In genomic region chr13:43549078-43549698, GRCm38 (mm10) we compare ENCODE assay signal across 15 mouse cellular contexts. TPM values are rescaled to one million over a fixed set of nuclear protein-coding genes. Genes with fewer than 3 reads are reported as not detected.
DNase-seq lines count a peak whose midpoint lies in the region; ATAC-seq and TF ChIP-seq lines count a peak whose summit lies in the region.
"Had no signal": no experiment of that assay in that cellular context is flagged by ENCODE, and none has a peak within 500 bp of the region (broad histone marks: within the 10 kb centered on the region; RNA-seq: fewer than 3 reads in every experiment).

No protein-coding gene starts in this region.

- H3K27ac ChIP-seq in heart, embryonic 10.5 days = no peak overlapping the region
- peak overlapping the region; percentile 70 for H3K27ac ChIP-seq in spleen, adult 2 months (ENCODE audit: insufficient read depth, low read length)
- peak overlapping the region; percentile 63 for H3K27ac ChIP-seq in macrophage
- no peak overlapping the region for H3K27ac ChIP-seq in hindbrain, embryonic 12.5 days
- H3K27ac ChIP-seq in hindbrain, postnatal 0 days = no peak overlapping the region
- H3K27ac ChIP-seq: hindbrain, embryonic 15.5 days; limb, embryonic 13.5 days; midbrain, embryonic 10.5 days; stomach, postnatal 0 days had no signal

- TF ChIP-seq CTCF in spleen, adult 2 months (IDR thresholded peaks at IDR 0.05; ENCODE audit: extremely low read depth, insufficient read depth, insufficient read length, insufficient replicate concordance) = no peak
- no peak for TF ChIP-seq CTCF in hindbrain, postnatal 0 days (IDR thresholded peaks at IDR 0.05; ENCODE audit: low read depth)

- no peak for TF ChIP-seq POLR2A in spleen, adult 2 months (IDR thresholded peaks at IDR 0.05; ENCODE audit: low read depth, low read length)

- no peak overlapping the region for H3K4me2 ChIP-seq in hindbrain, embryonic 12.5 days (replicated peaks)
- no peak overlapping the region for H3K4me2 ChIP-seq in hindbrain, postnatal 0 days (ENCODE audit: low read depth, low read length)
- H3K4me2 ChIP-seq: hindbrain, embryonic 15.5 days; limb, embryonic 13.5 days had no signal

- peaks cover 19% of the 10 kb centered on the region; the same call in 1 of the 2 replicates for H3K79me2 ChIP-seq in macrophage (ENCODE audit: inconsistent target)

- H3K27me3 ChIP-seq in heart, embryonic 10.5 days (ENCODE audit: insufficient read depth, poor library complexity, severe bottlenecking) = no peaks in the 10 kb centered on the region
- H3K27me3 ChIP-seq in spleen, adult 2 months (ENCODE audit: control insufficient read depth, insufficient read depth, low read length) = no peaks in the 10 kb centered on the region
- no peaks in the 10 kb centered on the region for H3K27me3 ChIP-seq in hindbrain, embryonic 12.5 days
- no peaks in the 10 kb centered on the region for H3K27me3 ChIP-seq in hindbrain, postnatal 0 days (ENCODE audit: insufficient read depth, low read length)
- H3K27me3 ChIP-seq: hindbrain, embryonic 15.5 days; limb, embryonic 13.5 days had no signal

- peak; percentile 70 for DNase-seq in heart, adult 11 months
- DNase-seq in heart, embryonic 10.5 days (ENCODE audit: low spot score) = no peak
- no peak for DNase-seq in spleen, adult 2 months (ENCODE audit: low read depth in 1 of 2, low spot score in 2 of 2)
- DNase-seq in spleen, adult 12 weeks (ENCODE audit: low spot score) = no peak
- DNase-seq in right cerebral cortex, postnatal 25 days = no peak
- no peak for DNase-seq in hindbrain, postnatal 0 days (ENCODE audit: low spot score)
- DNase-seq: cerebellum, adult 8-10 months; gastrocnemius, postnatal 36 days; lung, adult 18-20 months had no signal

- H3K9me3 ChIP-seq in heart, embryonic 10.5 days = no peaks in the 10 kb centered on the region
- H3K9me3 ChIP-seq in hindbrain, embryonic 12.5 days (replicated peaks) = no peaks in the 10 kb centered on the region
- H3K9me3 ChIP-seq in hindbrain, postnatal 0 days (ENCODE audit: low read length) = no peaks in the 10 kb centered on the region
- H3K9me3 ChIP-seq: hindbrain, embryonic 15.5 days; limb, embryonic 13.5 days; midbrain, embryonic 10.5 days had no signal

- H3K4me3 ChIP-seq in heart, embryonic 10.5 days = no peak overlapping the region
- H3K4me3 ChIP-seq in spleen, adult 2 months (ENCODE audit: extremely low read depth, insufficient read depth, insufficient read length) = peak overlapping the region; percentile 26; the same call in 1 of the 2 replicates
- H3K4me3 ChIP-seq in macrophage (ENCODE audit: inconsistent target) = no peak overlapping the region
- H3K4me3 ChIP-seq in hindbrain, embryonic 12.5 days = no peak overlapping the region
- no peak overlapping the region for H3K4me3 ChIP-seq in hindbrain, postnatal 0 days (ENCODE audit: low read length)
- H3K4me3 ChIP-seq: hindbrain, embryonic 15.5 days; limb, embryonic 13.5 days; midbrain, embryonic 10.5 days had no signal

- 84% methylated on average over 11 of the region's 11 CpGs for WGBS in heart, embryonic 10.5 days
- WGBS in spleen, adult 2 months = 32% methylated on average over 11 of the region's 11 CpGs
- 25% methylated on average over 10 of the region's 11 CpGs for WGBS in macrophage (ENCODE audit: missing documents)
- 87% methylated on average over 11 of the region's 11 CpGs for WGBS in hindbrain, embryonic 12.5 days
- WGBS in hindbrain, postnatal 0 days = 90% methylated on average over 11 of the region's 11 CpGs

- no peak for ATAC-seq in hindbrain, embryonic 12.5 days (ENCODE audit: low FRiP score)
- no peak for ATAC-seq in hindbrain, postnatal 0 days

- peaks cover 75% of the 10 kb centered on the region for H3K36me3 ChIP-seq in heart, embryonic 10.5 days
- peaks cover 17% of the 10 kb centered on the region for H3K36me3 ChIP-seq in spleen, adult 2 months (ENCODE audit: control insufficient read depth, insufficient read depth, low read length)
- peaks cover 39% of the 10 kb centered on the region for H3K36me3 ChIP-seq in macrophage (ENCODE audit: inconsistent target)
- H3K36me3 ChIP-seq in hindbrain, embryonic 12.5 days = peaks cover 42% of the 10 kb centered on the region
- peaks cover 18% of the 10 kb centered on the region; the same call in 1 of the 2 replicates for H3K36me3 ChIP-seq in hindbrain, postnatal 0 days (ENCODE audit: insufficient read depth, low read length)

- H3K4me1 ChIP-seq in heart, embryonic 10.5 days = no peaks in the 10 kb centered on the region
- H3K4me1 ChIP-seq in spleen, adult 2 months (ENCODE audit: control insufficient read depth, insufficient read depth, insufficient read length) = peaks cover 10% of the 10 kb centered on the region; the same call in 1 of the 2 replicates
- H3K4me1 ChIP-seq in hindbrain, embryonic 12.5 days = no peaks in the 10 kb centered on the region
- no peaks in the 10 kb centered on the region for H3K4me1 ChIP-seq in hindbrain, postnatal 0 days (ENCODE audit: insufficient read depth, low read length)
- H3K4me1 ChIP-seq: hindbrain, embryonic 15.5 days; limb, embryonic 13.5 days; midbrain, embryonic 10.5 days had no signal

- H3K9ac ChIP-seq in hindbrain, embryonic 12.5 days = no peak overlapping the region
- no peak overlapping the region for H3K9ac ChIP-seq in hindbrain, postnatal 0 days (replicated peaks; ENCODE audit: low read length)
- H3K9ac ChIP-seq: hindbrain, embryonic 15.5 days; limb, embryonic 13.5 days had no signal

RNA-seq across cellular contexts. Expression of gene Mcur1, which starts 10.8 kb away (rescaled TPM):
- polyA plus RNA-seq in heart, embryonic 10.5 days (2016; fragmentation: Nextera tagmentation; extraction: Ambion mirVana) = 13.6 and 15.2 TPM in 2 replicates
- polyA plus RNA-seq in spleen, adult 2 months (2012; rRNA removed) = 10.0 and 16.6 TPM in 2 replicates
- 10 to 100 TPM in 25 of 26 experiments, 1 to 10 TPM in 1; 8.7 to 88.5 (median 50.2) TPM for total RNA-seq in macrophage (2018; cell fraction: chromatin; rRNA removed)
- total RNA-seq in macrophage (2018; cell fraction: cytosol; rRNA removed) = 10 to 100 TPM; 31.4 to 49.8 (median 38.5) TPM
- total RNA-seq in macrophage (2018; cell fraction: nucleus; rRNA removed) = 10 to 100 TPM; 12.0 to 66.7 (median 41.0) TPM
- 27.6 to 32.3 TPM (median 29.1 TPM) in 3 replicates for polyA plus RNA-seq in macrophage (2018)
- polyA plus RNA-seq in hindbrain, embryonic 12.5 days (2016; fragmentation: Nextera tagmentation; extraction: Ambion mirVana) = 12.4 and 13.0 TPM in 2 replicates
- 9.3 and 12.4 TPM in 2 replicates for total RNA-seq in hindbrain, postnatal 0 days (2014; rRNA removed)
- 8.0 and 8.4 TPM in 2 replicates for polyA plus RNA-seq in hindbrain, postnatal 0 days (2015; fragmentation: Nextera tagmentation; extraction: Ambion mirVana)

Comparison
In these comparisons a context has a peak if more than half of its experiments do, and no peak if none do; other contexts are left out.
1. H3K27ac ChIP-seq: peak in spleen, adult 2 months (single experiment) and macrophage (single experiment); none in heart, embryonic 10.5 days (single experiment), hindbrain, embryonic 12.5 days (single experiment) and hindbrain, postnatal 0 days (single experiment).